Mouse (Mus musculus): ENCODE measurements around the gene Chchd6. TPM values are rescaled to one million over a fixed set of nuclear protein-coding genes. Genes with fewer than 3 reads are reported as not detected.
A peak's percentile ranks its signal among the peaks of the same experiment; 100 is the strongest.

Gene Chchd6
- total and polyA plus RNA-seq, 2 experiments from 2014 or later, result 105 to 180 TPM

DNA sequence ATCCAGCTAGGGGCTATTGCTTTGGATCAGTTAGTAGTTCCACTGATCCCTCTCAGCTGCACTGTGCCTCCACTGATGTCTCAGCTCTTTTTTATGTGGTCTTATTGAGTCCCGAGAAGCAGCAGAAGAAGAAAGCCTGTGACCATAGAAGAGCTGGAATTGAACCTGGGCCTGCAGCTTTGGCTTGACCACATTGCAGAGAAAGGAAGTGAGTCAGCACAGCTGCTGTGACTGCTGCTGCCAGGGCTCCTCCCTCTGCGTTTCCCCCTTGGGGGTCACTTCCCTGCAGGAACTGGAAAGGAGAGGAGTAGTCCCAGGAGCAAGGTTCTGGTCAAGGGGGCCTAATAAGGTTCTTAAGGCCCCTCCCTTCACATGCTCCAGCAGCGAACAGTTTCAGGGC, 231.1 kb downstream of the Chchd6 start:
- H3K27me3 ChIP-seq (ENCODE audit: insufficient read depth, low read length), result no peaks in the 10 kb centered on the region
- H3K4me1 ChIP-seq (ENCODE audit: insufficient read depth, low read length), result peaks cover 21% of the 10 kb centered on the region
- H3K27ac ChIP-seq, result no peak overlapping the region
- no peak for TF ChIP-seq CTCF (IDR thresholded peaks at IDR 0.05; ENCODE audit: low read depth)
- H3K4me3 ChIP-seq (ENCODE audit: low read length), result no peak overlapping the region
- no peak overlapping the region for H3K4me2 ChIP-seq (ENCODE audit: low read depth, low read length)
- no peaks in the 10 kb centered on the region for H3K9me3 ChIP-seq (ENCODE audit: low read length)
- no peaks in the 10 kb centered on the region for H3K36me3 ChIP-seq (ENCODE audit: insufficient read depth, low read length)
- 72% methylated on average over 3 of the region's 3 CpGs for WGBS
- DNase-seq (ENCODE audit: low spot score) (no peak), ATAC-seq (no peak)
- no peak overlapping the region for H3K9ac ChIP-seq (replicated peaks; ENCODE audit: low read length)

DNA sequence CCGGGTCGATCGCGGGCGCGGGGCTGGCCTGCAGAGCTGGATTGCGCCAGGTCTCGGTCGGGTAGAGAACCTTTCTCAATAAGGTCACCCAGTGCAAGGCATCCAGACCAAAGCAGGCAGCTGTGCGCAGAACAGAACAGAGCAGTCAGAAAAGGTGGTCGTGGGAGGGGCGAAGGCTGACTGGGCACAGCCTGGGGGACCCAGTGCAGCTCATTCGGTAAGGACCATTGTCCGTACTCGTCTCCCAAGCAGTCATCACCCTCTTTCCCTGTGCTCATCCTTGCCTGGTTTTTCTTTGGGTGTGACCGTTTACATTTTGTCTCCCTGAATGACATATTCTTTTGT, 232.4 kb downstream of the Chchd6 start:
- no peak for TF ChIP-seq CTCF (IDR thresholded peaks at IDR 0.05; ENCODE audit: low read depth)
- H3K9me3 ChIP-seq (ENCODE audit: low read length), result no peaks in the 10 kb centered on the region
- H3K9ac ChIP-seq (replicated peaks; ENCODE audit: low read length), result peak overlapping the region; percentile 88
- 0 out of 2 replicates have a peak overlapping the region, but pooled peaks have one; percentile 7 for H3K27ac ChIP-seq
- DNase-seq (ENCODE audit: low spot score) (no peak), ATAC-seq (peak; percentile 42; the same call in 1 of the 2 replicates)
- 2% methylated on average over 16 of the region's 16 CpGs for WGBS
- no peaks in the 10 kb centered on the region for H3K36me3 ChIP-seq (ENCODE audit: insufficient read depth, low read length)
- peak overlapping the region; percentile 97 for H3K4me2 ChIP-seq (ENCODE audit: low read depth, low read length)
- peak overlapping the region; percentile 95 for H3K4me3 ChIP-seq (ENCODE audit: low read length)
- H3K27me3 ChIP-seq (ENCODE audit: insufficient read depth, low read length), result no peaks in the 10 kb centered on the region
- peaks cover 25% of the 10 kb centered on the region for H3K4me1 ChIP-seq (ENCODE audit: insufficient read depth, low read length)

DNA sequence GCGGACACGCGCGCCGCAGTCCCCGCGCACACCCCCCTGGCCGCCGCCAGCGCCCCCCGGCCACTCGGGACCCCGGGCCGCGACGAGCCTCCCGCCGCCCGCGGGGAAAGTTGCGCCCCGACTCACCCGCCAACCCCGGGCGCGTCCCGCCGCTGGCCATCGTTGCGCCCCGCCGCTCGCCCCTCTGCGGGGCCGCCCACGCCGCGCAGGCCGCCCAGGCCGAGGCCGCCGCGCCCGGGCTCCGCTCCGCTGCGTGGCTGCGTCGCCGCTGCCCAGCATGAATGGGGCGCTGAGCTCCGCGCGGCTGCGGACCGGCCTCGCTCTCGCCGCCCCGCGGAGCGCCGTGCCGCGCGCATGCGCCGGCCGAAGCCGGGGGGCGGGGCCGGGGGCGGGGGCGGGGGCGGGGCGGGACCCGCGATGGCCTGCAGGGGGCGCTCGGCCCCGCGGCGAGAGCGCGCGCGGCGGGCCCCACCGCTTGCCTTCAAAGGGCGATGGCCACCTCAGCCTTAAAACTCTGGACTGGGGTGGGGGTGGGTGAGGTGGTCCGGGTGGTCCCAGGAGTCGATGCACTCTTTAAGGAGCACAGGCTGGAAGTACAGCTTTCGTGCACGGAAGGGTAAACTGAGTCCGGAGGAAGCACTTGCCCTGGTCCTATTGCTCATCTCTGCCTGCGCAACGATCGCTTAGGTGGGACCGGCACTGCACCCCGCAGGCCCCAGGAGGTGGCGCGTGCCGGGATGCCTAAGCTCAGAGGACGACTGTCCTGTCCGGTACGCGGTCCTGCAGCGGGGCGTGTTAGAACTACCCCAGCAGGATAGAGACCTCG, 233.0 kb downstream of the Chchd6 start, which contains the start of gene Plxna1:
TSS of gene Plxna1 (minus strand) at position 340 of the 826 bp plus-strand sequence.
- H3K9ac ChIP-seq (replicated peaks; ENCODE audit: low read length), result peak within 1 kb of the TSS; percentile 88
- H3K9me3 ChIP-seq (ENCODE audit: low read length), result no peaks in the 10 kb centered on the region
- peak; percentile 78 for ATAC-seq
- 2% methylated on average over 85 of the region's 110 CpGs for WGBS
- peak within 1 kb of the TSS; percentile 78 for H3K27ac ChIP-seq
- peak within 1 kb of the TSS; percentile 97 for H3K4me2 ChIP-seq (ENCODE audit: low read depth, low read length)
- peak within 1 kb of the TSS; percentile 95 for H3K4me3 ChIP-seq (ENCODE audit: low read length)
- no peaks in the 10 kb centered on the region for H3K27me3 ChIP-seq (ENCODE audit: insufficient read depth, low read length)
- peak; percentile 87 for DNase-seq (ENCODE audit: low spot score)
- no peaks in the 10 kb centered on the region for H3K36me3 ChIP-seq (ENCODE audit: insufficient read depth, low read length)
- peak; percentile 47 for TF ChIP-seq CTCF (IDR thresholded peaks at IDR 0.05; ENCODE audit: low read depth)
- peaks cover 25% of the 10 kb centered on the region for H3K4me1 ChIP-seq (ENCODE audit: insufficient read depth, low read length)

DNA sequence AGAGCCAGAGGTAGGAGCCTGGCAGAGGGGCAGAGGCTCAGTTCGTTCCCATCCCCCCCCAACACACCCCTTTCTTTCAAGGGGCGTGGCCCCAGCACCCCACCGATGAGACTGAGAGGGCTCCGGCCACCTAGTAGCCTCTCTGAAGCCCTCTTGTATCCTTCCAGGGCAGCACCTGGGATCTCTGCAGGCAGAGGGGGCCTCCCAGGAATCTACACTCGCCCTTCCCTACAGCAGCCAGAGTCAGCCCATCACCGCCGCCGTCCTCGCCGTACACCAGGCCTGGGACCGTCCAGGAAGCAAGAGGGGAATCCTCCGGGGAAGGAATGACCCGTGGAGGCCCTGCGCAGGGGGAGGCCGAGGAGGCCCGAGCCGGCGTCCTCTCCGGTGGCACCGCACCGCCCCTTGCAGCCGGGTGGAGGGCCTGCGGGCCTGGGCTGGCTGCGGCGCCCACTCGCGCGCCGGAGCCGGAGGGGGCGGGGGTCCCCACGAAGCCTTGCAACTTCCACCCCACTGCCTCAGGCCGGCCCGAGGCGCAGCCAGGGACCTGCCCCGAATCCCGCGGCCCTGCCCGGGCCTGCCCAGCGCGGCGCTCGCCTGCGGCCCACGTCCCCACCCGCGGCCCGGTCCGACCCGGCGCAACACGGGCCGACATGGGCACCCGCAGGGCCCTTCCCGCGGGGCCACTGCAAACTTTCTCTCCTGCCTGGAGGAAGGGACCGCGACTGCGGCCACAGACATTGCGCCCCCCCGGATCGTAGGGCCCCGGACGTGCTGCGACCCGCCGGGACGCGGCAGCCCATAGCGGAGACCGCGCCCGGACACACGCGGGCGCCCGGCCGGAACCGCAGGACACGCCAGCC, 233.8 kb downstream of the Chchd6 start:
- Histone ChIP-seq H3K4me1 (ENCODE audit: insufficient read depth, low read length) (peaks cover 25% of the 10 kb centered on the region), H3K4me3 (ENCODE audit: low read length) (peak overlapping the region; percentile 95), H3K27me3 (ENCODE audit: insufficient read depth, low read length) (no peaks in the 10 kb centered on the region), H3K9me3 (ENCODE audit: low read length) (no peaks in the 10 kb centered on the region), H3K27ac (peak overlapping the region; percentile 78), H3K36me3 (ENCODE audit: insufficient read depth, low read length) (no peaks in the 10 kb centered on the region), H3K4me2 (ENCODE audit: low read depth, low read length) (peak overlapping the region; percentile 97), H3K9ac (replicated peaks; ENCODE audit: low read length) (peak overlapping the region; percentile 88)
- 2% methylated on average over 65 of the region's 80 CpGs for WGBS
- ATAC-seq, result peak; percentile 35
- no peak for TF ChIP-seq CTCF (IDR thresholded peaks at IDR 0.05; ENCODE audit: low read depth)
- DNase-seq (ENCODE audit: low spot score), result peak; percentile 57

DNA sequence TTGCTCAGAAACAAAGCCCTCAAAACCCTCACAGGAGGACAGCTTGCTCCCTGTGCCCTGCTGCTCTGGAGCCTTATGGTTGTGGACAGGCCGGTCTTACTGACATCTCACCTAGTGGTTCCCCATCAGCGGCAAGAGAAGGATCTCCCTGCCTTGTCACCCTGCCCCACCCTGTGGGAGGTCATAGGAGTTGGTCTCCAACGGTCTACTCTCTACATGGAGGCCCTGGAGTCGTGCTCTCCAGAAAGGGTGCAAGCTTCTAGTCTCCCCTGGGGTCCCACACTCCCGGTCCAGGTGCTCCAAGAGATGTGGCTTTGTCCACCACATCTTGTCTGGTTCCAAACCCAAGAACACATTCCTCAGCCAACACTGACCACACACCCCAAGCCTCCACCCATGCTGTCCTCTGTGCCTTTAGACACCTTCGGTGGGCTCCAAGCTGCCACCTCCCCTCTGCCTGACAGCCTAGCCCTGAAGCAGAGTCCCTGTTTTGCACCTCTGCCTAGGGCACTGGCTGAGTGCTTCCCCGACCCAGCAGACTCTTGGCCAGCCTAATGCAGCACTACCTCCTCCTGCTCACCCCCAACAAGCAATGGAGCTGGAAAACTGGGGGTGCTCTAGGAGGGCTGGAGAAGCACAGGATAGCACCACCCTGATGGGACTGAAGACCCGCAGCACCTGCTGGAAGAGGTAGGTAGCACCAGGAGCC, 234.6 kb downstream of the Chchd6 start:
- Histone ChIP-seq H3K4me2 (ENCODE audit: low read depth, low read length) (peak overlapping the region; percentile 97), H3K4me3 (ENCODE audit: low read length) (peak overlapping the region; percentile 95), H3K27me3 (ENCODE audit: insufficient read depth, low read length) (no peaks in the 10 kb centered on the region), H3K9ac (replicated peaks; ENCODE audit: low read length) (peak overlapping the region; percentile 88), H3K4me1 (ENCODE audit: insufficient read depth, low read length) (peaks cover 25% of the 10 kb centered on the region), H3K27ac (peak overlapping the region; percentile 78; the same call in 1 of the 2 replicates), H3K9me3 (ENCODE audit: low read length) (no peaks in the 10 kb centered on the region), H3K36me3 (ENCODE audit: insufficient read depth, low read length) (no peaks in the 10 kb centered on the region)
- ATAC-seq, result peak; percentile 16
- peak; percentile 28 for DNase-seq (ENCODE audit: low spot score)
- 41% methylated on average over 8 of the region's 8 CpGs for WGBS
- peak; percentile 29 for TF ChIP-seq CTCF (IDR thresholded peaks at IDR 0.05; ENCODE audit: low read depth)

Data from hindbrain, postnatal 0 days (tissue).